Mouse (Mus musculus): Measurements from ENCODE around the gene Hdhd3. TPM values are rescaled to one million over a fixed set of nuclear protein-coding genes. Genes with fewer than 3 reads are reported as not detected.

The Hdhd3 gene
- polyA plus RNA-seq, 1 experiment from 2014 or later = 16.5 TPM

DNA sequence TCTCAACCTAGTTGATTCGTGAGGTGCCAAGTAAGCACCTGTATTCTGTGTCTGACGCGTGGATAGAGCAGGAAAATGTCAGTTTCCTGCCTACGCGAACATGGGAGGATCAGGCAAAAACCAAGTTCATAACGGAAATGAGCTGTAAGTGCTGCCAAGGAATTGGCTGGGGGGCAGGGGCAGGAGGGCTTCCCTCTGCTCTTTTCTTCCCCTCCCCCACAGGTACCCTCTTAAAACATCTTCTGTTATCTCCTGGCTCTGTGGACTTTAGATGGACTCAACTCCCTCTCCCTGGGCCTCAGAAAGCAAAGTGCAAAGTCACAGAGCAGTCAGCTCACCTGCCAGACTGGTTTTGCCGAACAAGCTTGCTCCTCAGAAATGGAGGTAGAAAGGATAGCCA, 298 bp downstream of the Hdhd3 start:
- Histone ChIP-seq H3K27ac (replicated peaks; ENCODE audit: low read depth, low read length) (no peak overlapping the region), H3K4me3 (ENCODE audit: low read depth, low read length) (no peak overlapping the region), H3K4me2 (ENCODE audit: low read depth, severe bottlenecking) (no peak overlapping the region), H3K9me3 (ENCODE audit: control insufficient read depth, low read length) (no peaks in the 10 kb centered on the region), H3K27me3 (ENCODE audit: control insufficient read depth, insufficient read depth, low read length) (no peaks in the 10 kb centered on the region), H3K4me1 (ENCODE audit: control insufficient read depth, insufficient read depth, low read length) (peaks cover 3% of the 10 kb centered on the region; the same call in 1 of the 2 replicates), H3K9ac (ENCODE audit: low read length) (no peak overlapping the region), H3K36me3 (ENCODE audit: control insufficient read depth, insufficient read depth, low read length) (peaks cover 9% of the 10 kb centered on the region)
- 81% methylated on average over 7 of the region's 7 CpGs for WGBS
- DNase-seq (ENCODE audit: low spot score) = no peak
- ATAC-seq (ENCODE audit: insufficient number of reproducible peaks, low FRiP score, low TSS enrichment, low read depth) = no peak

DNA sequence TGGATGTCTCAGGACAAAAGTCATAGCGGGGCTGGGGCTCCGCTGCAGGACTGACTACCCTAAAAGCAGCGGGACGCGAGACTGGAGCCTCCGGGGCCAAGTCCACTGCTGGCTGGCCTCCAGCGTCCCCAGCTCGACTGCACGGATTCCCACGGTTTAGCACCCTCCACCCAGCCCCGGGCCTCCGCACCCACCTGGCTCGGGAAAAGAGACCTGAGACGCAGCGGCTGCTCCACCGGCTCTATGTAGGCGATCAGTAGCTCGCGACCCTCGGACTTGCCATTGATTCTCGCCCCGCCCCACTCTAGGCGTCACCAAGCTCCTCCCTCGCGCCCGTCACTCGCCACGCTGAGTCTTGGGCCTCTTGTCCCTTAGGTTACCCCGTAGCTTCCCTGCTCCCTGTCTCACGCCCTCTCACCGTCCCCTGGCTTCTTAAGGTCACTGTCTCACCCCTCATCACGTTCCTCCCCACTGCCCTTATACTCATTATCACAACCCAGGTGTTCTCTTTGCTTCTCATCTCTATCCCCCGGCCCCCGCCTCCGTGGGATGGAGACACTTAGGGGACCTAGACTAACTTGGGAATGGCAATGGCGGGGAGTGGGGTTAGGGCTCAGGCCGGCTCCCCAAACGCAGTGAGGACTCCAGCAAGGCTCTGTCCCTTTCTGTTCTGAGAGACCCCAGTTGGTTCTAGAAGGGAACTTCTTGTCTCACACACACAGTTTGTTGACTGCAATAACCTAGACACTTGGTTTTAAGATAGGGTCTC, 1.1 kb downstream of the Hdhd3 start:
- H3K27me3 ChIP-seq (ENCODE audit: control insufficient read depth, insufficient read depth, low read length) = no peaks in the 10 kb centered on the region
- peak overlapping the region; percentile 63 for H3K4me2 ChIP-seq (ENCODE audit: low read depth, severe bottlenecking)
- peak overlapping the region; percentile 81 for H3K4me3 ChIP-seq (ENCODE audit: low read depth, low read length)
- no peaks in the 10 kb centered on the region for H3K9me3 ChIP-seq (ENCODE audit: control insufficient read depth, low read length)
- peak overlapping the region; percentile 80 for H3K9ac ChIP-seq (ENCODE audit: low read length)
- peaks cover 3% of the 10 kb centered on the region; the same call in 1 of the 2 replicates for H3K4me1 ChIP-seq (ENCODE audit: control insufficient read depth, insufficient read depth, low read length)
- H3K27ac ChIP-seq (replicated peaks; ENCODE audit: low read depth, low read length) = no peak overlapping the region
- DNase-seq (ENCODE audit: low spot score) (peak; percentile 94), ATAC-seq (ENCODE audit: insufficient number of reproducible peaks, low FRiP score, low TSS enrichment, low read depth) (peak; percentile 94)
- 2% methylated on average over 38 of the region's 38 CpGs for WGBS
- H3K36me3 ChIP-seq (ENCODE audit: control insufficient read depth, insufficient read depth, low read length) = peaks cover 5% of the 10 kb centered on the region; the same call in 1 of the 2 replicates

DNA sequence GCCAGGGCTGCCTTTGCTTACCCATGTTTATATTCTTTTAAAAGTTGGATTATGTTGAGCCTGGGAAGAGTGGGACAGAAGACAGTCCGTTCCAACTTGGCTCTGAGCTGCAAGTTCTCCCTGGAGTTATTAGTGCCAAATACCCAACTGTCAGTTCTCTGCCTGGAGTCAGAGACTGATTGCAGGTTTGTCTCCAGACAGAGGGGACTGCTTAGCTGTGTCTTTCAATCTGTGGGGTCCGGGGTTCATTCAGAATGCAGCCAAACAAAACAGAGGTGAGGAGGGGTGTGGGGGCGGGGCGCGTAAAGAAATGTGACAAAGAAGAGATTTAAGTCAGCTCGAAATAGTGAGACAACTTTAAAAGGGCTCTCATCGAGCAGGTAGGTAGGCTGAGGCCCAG, 1.7 kb downstream of the Hdhd3 start:
- no peak for DNase-seq (ENCODE audit: low spot score)
- H3K4me1 ChIP-seq (ENCODE audit: control insufficient read depth, insufficient read depth, low read length) = peaks cover 3% of the 10 kb centered on the region; the same call in 1 of the 2 replicates
- no peaks in the 10 kb centered on the region for H3K27me3 ChIP-seq (ENCODE audit: control insufficient read depth, insufficient read depth, low read length)
- whole genome bisulfite sequencing = 4% methylated on average over 7 of the region's 7 CpGs
- peak overlapping the region; percentile 80 for H3K9ac ChIP-seq (ENCODE audit: low read length)
- peak overlapping the region; percentile 81 for H3K4me3 ChIP-seq (ENCODE audit: low read depth, low read length)
- H3K27ac ChIP-seq (replicated peaks; ENCODE audit: low read depth, low read length) = no peak overlapping the region
- peaks cover 5% of the 10 kb centered on the region; the same call in 1 of the 2 replicates for H3K36me3 ChIP-seq (ENCODE audit: control insufficient read depth, insufficient read depth, low read length)
- no peaks in the 10 kb centered on the region for H3K9me3 ChIP-seq (ENCODE audit: control insufficient read depth, low read length)
- peak overlapping the region; percentile 63 for H3K4me2 ChIP-seq (ENCODE audit: low read depth, severe bottlenecking)
- peak; percentile 4; the same call in 1 of the 2 replicates for ATAC-seq (ENCODE audit: insufficient number of reproducible peaks, low FRiP score, low TSS enrichment, low read depth)

DNA sequence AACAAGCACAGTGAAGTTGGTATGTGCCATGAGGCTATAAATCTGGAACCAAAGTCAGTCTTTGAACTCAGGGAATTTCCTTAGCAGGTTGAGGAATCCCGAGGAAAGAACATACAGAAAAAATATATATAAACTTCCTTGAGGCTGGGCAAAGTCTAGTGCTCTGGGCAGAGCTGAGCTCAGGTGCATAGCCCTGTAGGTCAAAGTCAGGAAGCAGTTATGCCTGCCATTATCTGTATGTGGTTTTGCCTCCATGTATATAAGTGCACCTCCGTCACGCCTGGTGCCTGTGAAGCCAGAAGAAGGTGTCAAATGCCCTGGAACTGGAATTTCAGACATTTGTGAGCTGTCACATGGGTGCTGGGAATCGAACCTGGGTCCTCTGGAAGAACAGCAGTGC, 2.5 kb downstream of the Hdhd3 start:
- no peak overlapping the region for H3K27ac ChIP-seq (replicated peaks; ENCODE audit: low read depth, low read length)

DNA sequence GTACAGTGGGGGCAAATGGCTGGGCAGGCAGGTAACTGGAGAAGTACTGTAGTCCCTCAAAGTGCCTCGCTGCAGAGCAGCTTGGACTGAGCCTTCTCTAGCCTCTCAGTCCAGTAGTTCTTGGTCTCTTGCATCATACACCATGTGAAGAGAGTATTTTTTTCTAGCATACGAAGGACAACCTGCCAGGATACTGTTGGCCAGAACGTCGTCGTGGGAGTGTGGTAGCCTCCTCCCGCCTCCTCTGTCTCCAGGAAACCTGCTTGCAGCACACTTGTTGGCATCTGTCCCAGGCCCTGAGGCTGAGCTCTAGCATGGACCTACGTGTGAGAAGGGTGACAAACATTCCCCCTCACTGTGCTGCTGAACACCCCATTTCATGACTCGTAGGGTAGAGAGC, 6.5 kb downstream of the Hdhd3 start:
- Histone ChIP-seq H3K27me3 (ENCODE audit: control insufficient read depth, insufficient read depth, low read length) (no peaks in the 10 kb centered on the region), H3K4me3 (ENCODE audit: low read depth, low read length) (no peak overlapping the region), H3K9ac (ENCODE audit: low read length) (no peak overlapping the region), H3K4me1 (ENCODE audit: control insufficient read depth, insufficient read depth, low read length) (peaks cover 3% of the 10 kb centered on the region; the same call in 1 of the 2 replicates), H3K4me2 (ENCODE audit: low read depth, severe bottlenecking) (no peak overlapping the region), H3K36me3 (ENCODE audit: control insufficient read depth, insufficient read depth, low read length) (peaks cover 5% of the 10 kb centered on the region; the same call in 1 of the 2 replicates), H3K9me3 (ENCODE audit: control insufficient read depth, low read length) (no peaks in the 10 kb centered on the region), H3K27ac (replicated peaks; ENCODE audit: low read depth, low read length) (no peak overlapping the region)
- 90% methylated on average over 8 of the region's 8 CpGs for WGBS
- ATAC-seq (ENCODE audit: insufficient number of reproducible peaks, low FRiP score, low TSS enrichment, low read depth) (no peak), DNase-seq (ENCODE audit: low spot score) (no peak)

More for the DNA sequence above, 2.5 kb downstream of the Hdhd3 start:
- DNase-seq (ENCODE audit: low spot score) (no peak), ATAC-seq (ENCODE audit: insufficient number of reproducible peaks, low FRiP score, low TSS enrichment, low read depth) (no peak)
- Histone ChIP-seq H3K36me3 (ENCODE audit: control insufficient read depth, insufficient read depth, low read length) (peaks cover 5% of the 10 kb centered on the region; the same call in 1 of the 2 replicates), H3K4me2 (ENCODE audit: low read depth, severe bottlenecking) (no peak overlapping the region), H3K27me3 (ENCODE audit: control insufficient read depth, insufficient read depth, low read length) (no peaks in the 10 kb centered on the region), H3K9ac (ENCODE audit: low read length) (no peak overlapping the region), H3K4me1 (ENCODE audit: control insufficient read depth, insufficient read depth, low read length) (peaks cover 3% of the 10 kb centered on the region; the same call in 1 of the 2 replicates), H3K4me3 (ENCODE audit: low read depth, low read length) (no peak overlapping the region), H3K9me3 (ENCODE audit: control insufficient read depth, low read length) (no peaks in the 10 kb centered on the region)
- WGBS = 90% methylated on average over 4 of the region's 4 CpGs

DNA sequence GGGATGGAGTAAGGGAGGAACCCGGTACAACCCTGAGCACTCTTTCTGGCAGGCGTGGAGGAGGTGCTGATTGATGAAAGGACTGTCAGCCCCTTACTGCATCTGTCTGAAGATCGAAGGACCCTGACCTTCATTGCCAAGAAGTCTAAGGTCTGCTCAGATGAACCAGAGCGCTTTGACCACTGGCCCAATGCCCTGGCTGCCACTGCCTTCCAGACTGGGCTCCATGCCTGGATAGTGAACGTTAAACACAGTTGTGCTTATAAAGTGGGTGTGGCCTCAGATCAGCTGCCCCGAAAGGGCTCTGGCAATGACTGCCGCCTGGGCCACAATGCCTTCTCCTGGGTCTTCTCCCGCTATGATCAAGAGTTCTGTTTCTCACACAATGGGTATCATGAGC, 7.3 kb downstream of the Hdhd3 start:
- Histone ChIP-seq H3K4me1 (ENCODE audit: control insufficient read depth, insufficient read depth, low read length) (peaks cover 2% of the 10 kb centered on the region; the same call in 1 of the 2 replicates), H3K9me3 (ENCODE audit: control insufficient read depth, low read length) (no peaks in the 10 kb centered on the region), H3K27ac (replicated peaks; ENCODE audit: low read depth, low read length) (no peak overlapping the region), H3K36me3 (ENCODE audit: control insufficient read depth, insufficient read depth, low read length) (peaks cover 5% of the 10 kb centered on the region; the same call in 1 of the 2 replicates), H3K4me3 (ENCODE audit: low read depth, low read length) (no peak overlapping the region), H3K4me2 (ENCODE audit: low read depth, severe bottlenecking) (no peak overlapping the region), H3K27me3 (ENCODE audit: control insufficient read depth, insufficient read depth, low read length) (no peaks in the 10 kb centered on the region), H3K9ac (ENCODE audit: low read length) (no peak overlapping the region)
- no peak for ATAC-seq (ENCODE audit: insufficient number of reproducible peaks, low FRiP score, low TSS enrichment, low read depth)
- no peak for DNase-seq (ENCODE audit: low spot score)
- WGBS = 75% methylated on average over 8 of the region's 8 CpGs

DNA sequence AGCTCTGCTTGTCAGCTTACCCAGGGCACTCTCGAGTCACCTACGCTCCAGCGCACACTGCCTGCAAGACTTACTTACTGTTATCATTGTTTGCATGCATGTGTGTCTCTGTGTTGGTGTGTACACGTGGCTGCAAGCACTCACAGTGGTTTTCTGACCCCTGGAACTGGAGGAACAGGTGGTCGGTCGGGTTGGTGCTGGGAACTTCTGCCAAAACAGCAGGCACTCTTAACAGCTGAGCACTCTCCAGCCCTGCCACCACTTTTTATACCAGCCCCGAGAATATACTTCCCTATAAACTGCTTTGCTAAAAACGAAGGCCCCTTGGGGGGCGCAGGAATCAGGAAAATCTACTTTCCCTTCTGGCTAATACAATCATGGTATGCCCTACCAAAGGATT, 9.0 kb downstream of the Hdhd3 start:
- WGBS = 72% methylated on average over 9 of the region's 9 CpGs
- Histone ChIP-seq H3K9me3 (ENCODE audit: control insufficient read depth, low read length) (no peaks in the 10 kb centered on the region), H3K4me2 (ENCODE audit: low read depth, severe bottlenecking) (no peak overlapping the region), H3K27ac (replicated peaks; ENCODE audit: low read depth, low read length) (no peak overlapping the region), H3K9ac (ENCODE audit: low read length) (no peak overlapping the region), H3K4me1 (ENCODE audit: control insufficient read depth, insufficient read depth, low read length) (no peaks in the 10 kb centered on the region), H3K27me3 (ENCODE audit: control insufficient read depth, insufficient read depth, low read length) (no peaks in the 10 kb centered on the region), H3K4me3 (ENCODE audit: low read depth, low read length) (no peak overlapping the region), H3K36me3 (ENCODE audit: control insufficient read depth, insufficient read depth, low read length) (no peaks in the 10 kb centered on the region)
- DNase-seq (ENCODE audit: low spot score) (no peak), ATAC-seq (ENCODE audit: insufficient number of reproducible peaks, low FRiP score, low TSS enrichment, low read depth) (no peak)

DNA sequence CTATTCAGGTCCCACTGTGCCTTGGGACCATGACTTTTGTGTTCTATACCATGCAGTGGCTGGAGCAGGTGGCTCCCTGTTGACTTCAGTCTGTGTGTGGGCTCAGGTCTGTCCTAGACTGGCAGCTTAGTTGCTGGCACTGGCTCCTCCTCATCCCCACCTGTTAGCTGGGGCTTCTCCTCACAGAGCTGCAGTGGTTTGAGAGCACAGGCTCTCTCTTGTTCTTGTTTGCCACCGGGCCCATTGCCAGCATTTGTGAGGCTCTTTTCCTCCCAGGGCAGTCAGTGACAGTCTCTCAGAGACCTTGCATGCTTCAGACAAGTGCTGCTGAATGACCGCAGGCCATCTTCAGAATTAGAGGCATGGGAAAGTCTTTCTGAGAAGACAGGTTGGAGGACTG, 10.6 kb downstream of the Hdhd3 start:
- H3K27me3 ChIP-seq (ENCODE audit: control insufficient read depth, insufficient read depth, low read length) = no peaks in the 10 kb centered on the region
- H3K4me1 ChIP-seq (ENCODE audit: control insufficient read depth, insufficient read depth, low read length) = no peaks in the 10 kb centered on the region
- no peak for ATAC-seq (ENCODE audit: insufficient number of reproducible peaks, low FRiP score, low TSS enrichment, low read depth)
- H3K27ac ChIP-seq (replicated peaks; ENCODE audit: low read depth, low read length) = no peak overlapping the region
- WGBS = 91% methylated on average over 2 of the region's 2 CpGs
- H3K9ac ChIP-seq (ENCODE audit: low read length) = no peak overlapping the region
- no peak overlapping the region for H3K4me2 ChIP-seq (ENCODE audit: low read depth, severe bottlenecking)
- no peaks in the 10 kb centered on the region for H3K36me3 ChIP-seq (ENCODE audit: control insufficient read depth, insufficient read depth, low read length)
- no peaks in the 10 kb centered on the region for H3K9me3 ChIP-seq (ENCODE audit: control insufficient read depth, low read length)
- H3K4me3 ChIP-seq (ENCODE audit: low read depth, low read length) = no peak overlapping the region
- no peak for DNase-seq (ENCODE audit: low spot score)

Measured in limb, embryonic 11.5 days (tissue).